Mouse (Mus musculus): ENCODE measurements at regions not wholly inside any gene's neighbourhood (a gene's known extent, or its start where the extent isn't known, plus 50 kb on each side); places are given as distances from the start of the nearest gene placed in this dataset.

GRCm38 (mm10) chr6:98107123-98107522 lies 235.4 kb downstream of the Gm765 start:
- no peak for ATAC-seq
- Histone ChIP-seq H3K36me3 (ENCODE audit: control insufficient read depth, insufficient read depth, low read length) (no peaks in the 10 kb centered on the region), H3K4me3 (ENCODE audit: low read length) (no peak overlapping the region), H3K4me1 (ENCODE audit: control insufficient read depth, insufficient read depth, low read length) (0 out of 2 replicates have a peak, but pooled peaks cover 3% of the 10 kb centered on the region), H3K9me3 (ENCODE audit: control insufficient read depth, low read length) (no peaks in the 10 kb centered on the region), H3K27me3 (replicated peaks; ENCODE audit: control insufficient read depth, insufficient read depth, low read length) (no peaks in the 10 kb centered on the region; the same call in 1 of the 2 replicates), H3K27ac (ENCODE audit: low read length) (no peak overlapping the region), H3K4me2 (ENCODE audit: low read depth, low read length) (no peak overlapping the region), H3K9ac (ENCODE audit: low read depth, low read length) (no peak overlapping the region)
- 54% methylated on average over 5 of the region's 5 CpGs for WGBS

DNA sequence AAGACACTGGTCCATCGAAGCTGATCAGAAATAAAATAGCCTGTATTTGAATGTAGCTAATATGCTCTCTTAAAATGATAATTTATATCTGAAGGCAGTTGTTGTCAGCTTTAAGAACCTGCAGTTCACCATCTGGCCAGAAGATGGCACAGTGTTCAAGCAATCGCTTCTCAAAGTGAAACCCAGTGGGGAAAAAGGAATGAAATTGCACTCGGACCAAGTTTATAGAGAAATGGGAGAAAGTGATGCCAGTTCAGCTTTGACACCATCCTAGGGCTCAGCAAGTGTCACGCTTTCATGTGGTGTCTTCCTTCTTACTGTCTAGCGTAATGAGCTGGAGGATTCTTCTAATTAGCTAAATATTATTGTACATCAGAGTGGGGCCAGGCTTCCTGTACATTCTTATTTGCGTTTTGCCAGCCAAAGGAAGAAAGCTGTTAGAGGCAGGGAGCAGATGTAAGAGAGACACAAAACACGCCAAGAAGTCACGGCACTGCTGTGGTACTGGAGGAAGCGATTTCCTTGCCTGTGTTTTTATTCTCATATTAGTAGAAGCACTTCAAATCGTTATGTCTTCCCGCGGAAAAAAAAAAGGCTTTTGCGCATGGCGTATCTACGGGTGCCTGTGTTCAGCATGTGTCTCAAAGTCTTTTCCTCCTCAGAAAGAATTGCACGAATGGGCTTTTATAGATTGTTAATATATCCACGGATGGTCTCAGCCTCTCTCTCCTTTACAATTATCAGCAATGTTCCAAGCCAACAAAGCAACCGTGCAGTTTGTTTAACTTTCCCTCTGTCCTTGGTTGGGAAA lies 237.1 kb downstream of the Gm765 start:
- H3K4me2 ChIP-seq (ENCODE audit: low read depth, low read length): peak overlapping the region; percentile 62
- no peak overlapping the region for H3K27ac ChIP-seq (ENCODE audit: low read length)
- H3K9ac ChIP-seq (ENCODE audit: low read depth, low read length): peak overlapping the region; percentile 50; the same call in 1 of the 2 replicates
- WGBS: 31% methylated on average over 18 of the region's 18 CpGs
- H3K4me3 ChIP-seq (ENCODE audit: low read length): peak overlapping the region; percentile 44
- no peak for ATAC-seq
- no peaks in the 10 kb centered on the region; the same call in 1 of the 2 replicates for H3K27me3 ChIP-seq (replicated peaks; ENCODE audit: control insufficient read depth, insufficient read depth, low read length)
- H3K4me1 ChIP-seq (ENCODE audit: control insufficient read depth, insufficient read depth, low read length): 0 out of 2 replicates have a peak, but pooled peaks cover 3% of the 10 kb centered on the region
- H3K9me3 ChIP-seq (ENCODE audit: control insufficient read depth, low read length): no peaks in the 10 kb centered on the region
- H3K36me3 ChIP-seq (ENCODE audit: control insufficient read depth, insufficient read depth, low read length): no peaks in the 10 kb centered on the region

DNA sequence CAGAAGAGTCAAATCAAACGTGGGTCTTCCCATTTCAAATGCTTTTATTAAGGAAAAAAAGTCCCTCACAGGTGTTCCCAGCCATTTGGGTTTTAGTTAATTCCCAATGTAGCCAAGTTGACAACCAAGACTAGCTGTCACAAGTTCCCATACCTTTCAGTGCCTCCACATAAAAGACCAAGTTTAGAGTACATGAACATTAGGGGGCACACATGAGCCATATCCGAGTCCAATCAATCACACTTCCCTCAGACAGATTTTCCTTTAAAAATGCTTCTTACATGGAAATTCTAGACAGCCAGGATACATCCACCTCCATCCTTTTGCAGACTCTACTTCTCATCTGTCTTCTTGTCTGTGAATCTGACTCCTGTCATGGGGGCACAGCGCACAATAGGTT lies 238.1 kb downstream of the Gm765 start:
- Histone ChIP-seq H3K9ac (ENCODE audit: low read depth, low read length) (no peak overlapping the region), H3K4me3 (ENCODE audit: low read length) (no peak overlapping the region), H3K4me2 (ENCODE audit: low read depth, low read length) (no peak overlapping the region), H3K27ac (ENCODE audit: low read length) (no peak overlapping the region), H3K27me3 (replicated peaks; ENCODE audit: control insufficient read depth, insufficient read depth, low read length) (no peaks in the 10 kb centered on the region; the same call in 1 of the 2 replicates), H3K9me3 (ENCODE audit: control insufficient read depth, low read length) (no peaks in the 10 kb centered on the region), H3K4me1 (ENCODE audit: control insufficient read depth, insufficient read depth, low read length) (0 out of 2 replicates have a peak, but pooled peaks cover 3% of the 10 kb centered on the region), H3K36me3 (ENCODE audit: control insufficient read depth, insufficient read depth, low read length) (no peaks in the 10 kb centered on the region)
- 50% methylated on average over 3 of the region's 3 CpGs for WGBS
- no peak for ATAC-seq

GRCm38 (mm10) chr6:98101023-98101422 lies 241.5 kb downstream of the Gm765 start:
- H3K36me3 ChIP-seq (ENCODE audit: control insufficient read depth, insufficient read depth, low read length): no peaks in the 10 kb centered on the region
- no peak overlapping the region for H3K4me2 ChIP-seq (ENCODE audit: low read depth, low read length)
- no peak overlapping the region for H3K4me3 ChIP-seq (ENCODE audit: low read length)
- ATAC-seq: no peak
- 0 out of 2 replicates have a peak, but pooled peaks cover 3% of the 10 kb centered on the region for H3K4me1 ChIP-seq (ENCODE audit: control insufficient read depth, insufficient read depth, low read length)
- H3K27me3 ChIP-seq (replicated peaks; ENCODE audit: control insufficient read depth, insufficient read depth, low read length): no peaks in the 10 kb centered on the region; the same call in 1 of the 2 replicates
- WGBS: 90% methylated on average over 4 of the region's 4 CpGs
- no peak overlapping the region for H3K27ac ChIP-seq (ENCODE audit: low read length)
- H3K9me3 ChIP-seq (ENCODE audit: control insufficient read depth, low read length): no peaks in the 10 kb centered on the region
- H3K9ac ChIP-seq (ENCODE audit: low read depth, low read length): no peak overlapping the region

GRCm38 (mm10) chr6:98099126-98099525 lies 243.4 kb downstream of the Gm765 start:
- Histone ChIP-seq H3K4me1 (ENCODE audit: control insufficient read depth, insufficient read depth, low read length) (no peaks in the 10 kb centered on the region), H3K9me3 (ENCODE audit: control insufficient read depth, low read length) (no peaks in the 10 kb centered on the region), H3K36me3 (ENCODE audit: control insufficient read depth, insufficient read depth, low read length) (no peaks in the 10 kb centered on the region), H3K4me3 (ENCODE audit: low read length) (no peak overlapping the region), H3K9ac (ENCODE audit: low read depth, low read length) (no peak overlapping the region), H3K27ac (ENCODE audit: low read length) (no peak overlapping the region), H3K27me3 (replicated peaks; ENCODE audit: control insufficient read depth, insufficient read depth, low read length) (no peaks in the 10 kb centered on the region; the same call in 1 of the 2 replicates), H3K4me2 (ENCODE audit: low read depth, low read length) (no peak overlapping the region)
- 93% methylated on average over 9 of the region's 9 CpGs for WGBS
- no peak for ATAC-seq

DNA sequence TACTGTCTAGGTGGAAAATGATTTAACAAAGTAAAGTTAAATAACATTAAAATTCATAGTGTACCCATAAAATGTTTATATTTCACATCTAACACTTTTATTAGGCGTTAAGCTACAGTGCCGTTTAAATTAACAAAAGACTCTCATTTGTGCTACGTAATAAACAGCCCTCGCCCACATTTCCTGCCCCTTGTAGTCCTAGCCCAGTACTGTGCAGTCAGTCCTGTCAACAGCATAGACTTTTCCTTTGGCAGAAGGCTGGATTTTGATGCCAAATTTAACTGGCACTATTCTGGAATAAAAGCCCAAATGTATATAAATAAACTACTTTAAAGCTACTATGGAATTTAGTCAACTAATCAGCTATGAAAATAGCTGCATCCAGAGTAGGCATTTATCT lies 247.3 kb downstream of the Gm765 start:
- Histone ChIP-seq H3K36me3 (ENCODE audit: control insufficient read depth, insufficient read depth, low read length) (no peaks in the 10 kb centered on the region), H3K4me1 (ENCODE audit: control insufficient read depth, insufficient read depth, low read length) (no peaks in the 10 kb centered on the region), H3K9me3 (ENCODE audit: control insufficient read depth, low read length) (no peaks in the 10 kb centered on the region), H3K27ac (ENCODE audit: low read length) (no peak overlapping the region), H3K27me3 (replicated peaks; ENCODE audit: control insufficient read depth, insufficient read depth, low read length) (no peaks in the 10 kb centered on the region), H3K9ac (ENCODE audit: low read depth, low read length) (no peak overlapping the region), H3K4me2 (ENCODE audit: low read depth, low read length) (no peak overlapping the region), H3K4me3 (ENCODE audit: low read length) (no peak overlapping the region)
- no peak for ATAC-seq
- WGBS: 64% methylated on average over 4 of the region's 4 CpGs

- no peaks in the 10 kb centered on the region for H3K27me3 ChIP-seq (replicated peaks; ENCODE audit: control insufficient read depth, insufficient read depth, low read length)
- WGBS: 40% methylated on average over 4 of the region's 4 CpGs
- ATAC-seq: no peak
Measured at GRCm38 (mm10) chr6:98089185-98089584, 253.4 kb downstream of the Gm765 start.

DNA sequence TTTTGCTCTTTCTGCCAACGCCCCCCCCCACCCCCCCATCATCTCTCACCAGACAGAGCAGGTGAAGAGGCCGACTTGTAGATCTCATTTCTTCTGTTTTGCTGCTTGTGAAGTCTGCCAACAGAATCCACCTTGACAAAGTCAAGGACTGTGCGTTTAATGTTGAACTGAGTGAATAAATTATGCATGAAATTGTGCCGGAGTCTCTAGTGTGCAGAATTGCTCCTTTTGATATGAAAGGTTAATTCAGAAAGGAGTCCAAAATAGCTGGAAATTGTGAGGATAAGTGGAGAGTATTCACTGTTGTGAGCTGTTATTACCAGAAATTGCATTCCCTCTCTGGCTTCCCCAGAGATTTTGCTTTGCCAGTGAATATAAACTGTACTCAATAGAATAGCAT lies 262.5 kb downstream of the Gm765 start:
- no peak overlapping the region for H3K27ac ChIP-seq (ENCODE audit: low read length)
- no peak for ATAC-seq
- WGBS: 52% methylated on average over 4 of the region's 4 CpGs

More at GRCm38 (mm10) chr6:98089185-98089584, 253.4 kb downstream of the Gm765 start:
- no peaks in the 10 kb centered on the region for H3K36me3 ChIP-seq (ENCODE audit: control insufficient read depth, insufficient read depth, low read length)
- no peak overlapping the region for H3K9ac ChIP-seq (ENCODE audit: low read depth, low read length)
- H3K4me2 ChIP-seq (ENCODE audit: low read depth, low read length): no peak overlapping the region
- no peaks in the 10 kb centered on the region for H3K9me3 ChIP-seq (ENCODE audit: control insufficient read depth, low read length)
- H3K4me3 ChIP-seq (ENCODE audit: low read length): no peak overlapping the region
- H3K4me1 ChIP-seq (ENCODE audit: control insufficient read depth, insufficient read depth, low read length): no peaks in the 10 kb centered on the region
- H3K27ac ChIP-seq (ENCODE audit: low read length): no peak overlapping the region

More for the DNA sequence above, 262.5 kb downstream of the Gm765 start:
- no peaks in the 10 kb centered on the region for H3K27me3 ChIP-seq (replicated peaks; ENCODE audit: control insufficient read depth, insufficient read depth, low read length)
- no peak overlapping the region for H3K9ac ChIP-seq (ENCODE audit: low read depth, low read length)
- H3K9me3 ChIP-seq (ENCODE audit: control insufficient read depth, low read length): no peaks in the 10 kb centered on the region
- no peaks in the 10 kb centered on the region for H3K4me1 ChIP-seq (ENCODE audit: control insufficient read depth, insufficient read depth, low read length)
- no peak overlapping the region for H3K4me3 ChIP-seq (ENCODE audit: low read length)
- H3K36me3 ChIP-seq (ENCODE audit: control insufficient read depth, insufficient read depth, low read length): no peaks in the 10 kb centered on the region
- H3K4me2 ChIP-seq (ENCODE audit: low read depth, low read length): no peak overlapping the region

Data from intestine, embryonic 16.5 days (tissue).